Mouse (Mus musculus) CH12.LX (cell line): Measurements from ENCODE around the gene Camkk2. TPM values are rescaled to one million over a fixed set of nuclear protein-coding genes. Genes with fewer than 3 reads are reported as not detected.

Experiments used
- DNase-seq: peaks from one replicate; pipeline ENCODE4 v3.0.0-alpha.2; 2013; ENCODE audit errors: extremely low read depth
- H3K27ac ChIP-seq: 2 replicates; pipeline ENCODE4 v1.5.1; 2012; ENCODE audit warnings: low read depth, mild to moderate bottlenecking, control low read depth, moderate library complexity; ENCODE audit not compliant: insufficient read depth
- H3K27me3 ChIP-seq: replicated peaks from 2 replicates; pipeline ENCODE3; 2012; ENCODE audit warnings: inconsistent platforms
- H3K36me3 ChIP-seq, 2 experiments: replicated peaks in 1 of 2; 2 replicates each; pipeline versions ENCODE3 to v1.6.1; 2012; ENCODE audit warnings: inconsistent platforms in 1 of 2, low read length in 1 of 2, mild to moderate bottlenecking in 1 of 2, mixed read lengths in 1 of 2, moderate library complexity in 1 of 2; ENCODE audit not compliant: control insufficient read depth in 1 of 2, insufficient read depth in 1 of 2
- H3K4me1 ChIP-seq, 2 experiments: 2 replicates each; pipeline ENCODE4 v1.6.1; 2012; ENCODE audit warnings: inconsistent platforms in 1 of 2, moderate library complexity in 1 of 2; ENCODE audit not compliant: insufficient read depth in 2 of 2, control insufficient read depth in 1 of 2
- H3K4me2 ChIP-seq: 2 replicates; pipeline ENCODE4 v1.6.1; 2012; ENCODE audit warnings: low read depth, mild to moderate bottlenecking, control low read depth; ENCODE audit not compliant: poor library complexity, insufficient read depth, severe bottlenecking
- H3K4me3 ChIP-seq, 3 experiments: fragments of 150-350 bp in 1 of 3; sonication (generic) in 1 of 3; replicated peaks in 1 of 3; 2 replicates each; pipeline versions ENCODE3 to v1.5.1; 2011 to 2012; ENCODE audit warnings: low read depth in 2 of 3, low read length in 2 of 3, mild to moderate bottlenecking in 2 of 3, moderate library complexity in 2 of 3, control low read depth in 1 of 3, improper control_type of control experiment in 1 of 3, inconsistent platforms in 1 of 3, mixed read lengths in 1 of 3; ENCODE audit not compliant: poor library complexity in 1 of 3
- H3K79me2 ChIP-seq: replicated peaks from 2 replicates; pipeline ENCODE4 v1.6.1; 2012; ENCODE audit warnings: mild to moderate bottlenecking, moderate library complexity; ENCODE audit not compliant: control insufficient read depth, poor library complexity, insufficient read depth, severe bottlenecking; ENCODE audit errors: extremely low read depth
- H3K9ac ChIP-seq: 2 replicates; pipeline ENCODE4 v1.6.1; 2012; ENCODE audit warnings: low read depth, mild to moderate bottlenecking, control low read depth, moderate library complexity; ENCODE audit not compliant: insufficient read depth
- H3K9me3 ChIP-seq: replicated peaks from 2 replicates; pipeline ENCODE3; 2012; ENCODE audit warnings: low read length, inconsistent platforms, mixed read lengths
- BHLHE40 ChIP-seq: IDR thresholded peaks from 2 replicates; pipeline ENCODE4 v1.6.1; 2011; ENCODE audit warnings: mild to moderate bottlenecking, low read depth, low read length, improper control_type of control experiment
- CHD2 ChIP-seq: IDR thresholded peaks from 2 replicates; pipeline ENCODE4 v1.6.1; 2011; ENCODE audit warnings: low read length, improper control_type of control experiment
- CTCF ChIP-seq, 2 experiments: IDR thresholded peaks in 1 of 2; conservative IDR thresholded peaks in 1 of 2; 2 replicates each; pipeline ENCODE4 v1.5.1; 2011 to 2012; ENCODE audit warnings: low read depth in 2 of 2, low read length in 2 of 2, improper control_type of control experiment in 1 of 2, inconsistent platforms in 1 of 2, mild to moderate bottlenecking in 1 of 2, moderate library complexity in 1 of 2
- E2F4 ChIP-seq: IDR thresholded peaks from 2 replicates; pipeline ENCODE4 v1.6.1; 2011; ENCODE audit warnings: low read depth, low read length, improper control_type of control experiment; ENCODE audit not compliant: insufficient replicate concordance
- ELF1 ChIP-seq: IDR thresholded peaks from 2 replicates; pipeline ENCODE4 v1.6.1; 2014; ENCODE audit warnings: low read depth, mild to moderate bottlenecking, inconsistent platforms, low read length, improper control_type of control experiment
- EP300 ChIP-seq: IDR thresholded peaks from 2 replicates; pipeline ENCODE4 v1.6.1; 2011; ENCODE audit warnings: low read length, improper control_type of control experiment
- HCFC1 ChIP-seq: IDR thresholded peaks from 2 replicates; pipeline ENCODE4 v1.6.1; 2012; ENCODE audit warnings: low read depth, mild to moderate bottlenecking, inconsistent platforms, low read length, improper control_type of control experiment
- IRF4 ChIP-seq: IDR thresholded peaks from 2 replicates; pipeline ENCODE4 v1.6.1; 2014; ENCODE audit warnings: low read depth, mild to moderate bottlenecking, inconsistent platforms, low read length, improper control_type of control experiment
- KAT2A ChIP-seq: IDR thresholded peaks from 2 replicates; pipeline ENCODE4 v1.6.1; 2012; ENCODE audit warnings: low read length, improper control_type of control experiment, inconsistent platforms; ENCODE audit not compliant: insufficient replicate concordance
- MAX ChIP-seq: IDR thresholded peaks from 2 replicates; pipeline ENCODE4 v1.6.1; 2011; ENCODE audit warnings: low read length, improper control_type of control experiment
- NELFE ChIP-seq: IDR thresholded peaks from 2 replicates; pipeline ENCODE4 v1.6.1; 2011; ENCODE audit warnings: low read depth, low read length, improper control_type of control experiment
- POLR2A ChIP-seq: IDR thresholded peaks from 2 replicates; pipeline ENCODE4 v1.6.1; 2011; ENCODE audit warnings: low read depth, mild to moderate bottlenecking, improper control_type of control experiment, low read length
- POLR2AphosphoS2 ChIP-seq: IDR thresholded peaks from 2 replicates; pipeline ENCODE4 v1.6.1; 2011; ENCODE audit warnings: low read depth, low read length, improper control_type of control experiment
- RAD21 ChIP-seq: IDR thresholded peaks from 2 replicates; pipeline ENCODE4 v1.6.1; 2011; ENCODE audit warnings: low read depth, mild to moderate bottlenecking, low read length, improper control_type of control experiment, moderate library complexity
- RCOR1 ChIP-seq: conservative IDR thresholded peaks from 2 replicates; pipeline ENCODE4 v1.6.1; 2012; ENCODE audit warnings: low read depth, mild to moderate bottlenecking, inconsistent platforms, low read length, improper control_type of control experiment
- SIN3A ChIP-seq: IDR thresholded peaks from 2 replicates; pipeline ENCODE4 v1.6.1; 2012; ENCODE audit warnings: low read length, improper control_type of control experiment, inconsistent platforms
- TBP ChIP-seq: conservative IDR thresholded peaks from 2 replicates; pipeline ENCODE4 v1.6.1; 2011; ENCODE audit warnings: low read depth, low read length, improper control_type of control experiment
- TCF12 ChIP-seq: IDR thresholded peaks from 2 replicates; pipeline ENCODE4 v1.6.1; 2014; ENCODE audit warnings: low read depth, mild to moderate bottlenecking, inconsistent platforms, low read length, improper control_type of control experiment
- UBTF ChIP-seq: IDR thresholded peaks from 2 replicates; pipeline ENCODE4 v1.6.1; 2012; ENCODE audit warnings: low read depth, mild to moderate bottlenecking, inconsistent platforms, low read length, improper control_type of control experiment, moderate library complexity
- USF2 ChIP-seq: conservative IDR thresholded peaks from 2 replicates; pipeline ENCODE4 v1.6.1; 2011; ENCODE audit warnings: low read depth, low read length, improper control_type of control experiment
- dilution Hi-C: fragments of 300-500 bp; cut with MboI; formaldehyde crosslinking; loops from 2 replicates; pipeline ENCODE4 v1.14.3; 2020; ENCODE audit warnings: low sequenced_read_pairs; ENCODE audit not compliant: extremely low pct_unique_long_range_greater_than_20kb, extremely low pct_ligation_motif_present
- in situ Hi-C: fragments of 300-500 bp; cut with MboI; formaldehyde crosslinking; loops from 3 replicates; pipeline ENCODE4 v1.14.3; 2019; ENCODE audit warnings: low sequenced_read_pairs, low pct_ligation_motif_present, low pct_unique_long_range_greater_than_20kb, mixed read lengths
- polyA plus RNA-seq: library from polyadenylated mRNA; unstranded; fragments of >175 nt; gene quantifications from 2 replicates; pipeline ENCODE4 v1.2.1, GENCODE M21; 2012; ENCODE audit warnings: low read depth; ENCODE audit not compliant: insufficient read length
- total RNA-seq, 2 experiments: library from RNA; depleted of rRNA; stranded (reverse); fragments of 300-350 nt in 1 of 2; fragments of >200 nt in 1 of 2; gene quantifications; 2 replicates each; pipeline ENCODE4 v1.2.3; 2012 to 2014

Gene Camkk2
- total and polyA plus RNA-seq, 3 experiments, result 8.6 to 12.7 (median 12.3) TPM

DNA sequence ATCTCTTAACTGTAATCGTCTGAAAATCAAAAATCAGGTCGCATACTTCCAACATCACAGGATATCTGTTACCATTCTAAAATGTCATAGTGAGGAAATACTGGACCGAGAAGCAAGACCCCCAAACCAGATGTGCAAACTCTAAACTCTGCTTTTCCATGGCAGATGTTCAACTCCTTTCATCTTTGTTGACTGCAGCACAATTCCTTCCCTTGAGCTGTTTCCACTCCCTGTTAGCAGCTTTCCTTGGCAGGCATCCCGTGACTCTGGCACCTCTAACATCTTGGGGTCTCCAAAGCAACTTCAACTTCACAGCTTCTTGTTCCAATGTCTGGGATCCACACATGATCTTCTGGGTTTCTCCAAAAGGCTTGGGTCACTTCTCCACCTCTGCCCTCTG is 91.8 kb downstream of the Camkk2 start (continued):
- no peak for TF ChIP-seq HCFC1

- Histone ChIP-seq H3K27me3 (no peaks in the 10 kb centered on the region), H3K9me3 (no peaks in the 10 kb centered on the region), H3K36me3 (peaks cover 0 to 2% of the 10 kb centered on the region in 2 experiments), H3K79me2 (no peaks in the 10 kb centered on the region), H3K4me2 (no peak overlapping the region; the same call in 1 of the 2 replicates), H3K27ac (no peak overlapping the region), H3K9ac (peak overlapping the region; percentile 42; the same call in 1 of the 2 replicates), H3K4me3 (no peak overlapping the region), H3K4me1 (peaks cover 7 to 16% of the 10 kb centered on the region in 2 experiments)
- peak; percentile 35 for DNase-seq
- dilution Hi-C loops (no loop called here), in situ Hi-C loops (no loop called here)
- TF ChIP-seq CHD2 (no peak), POLR2A (peak; percentile 49), NELFE (0 out of 2 replicates have a peak, but pooled peaks have one; percentile 4), TCF12 (peak; percentile 38; the same call in 1 of the 2 replicates), SIN3A (0 out of 2 replicates have a peak, but pooled peaks have one; percentile 16), UBTF (no peak), BHLHE40 (no peak), EP300 (peak; percentile 56; the same call in 1 of the 2 replicates), MAX (0 out of 2 replicates have a peak, but pooled peaks have one; percentile 5), ELF1 (peak; percentile 83), KAT2A (no peak), IRF4 (peak; percentile 75), E2F4 (no peak), RCOR1 (no peak)
These were observed 95.3 kb downstream of the Camkk2 start for GRCm38 (mm10) chr5:122683926-122684325.

DNA sequence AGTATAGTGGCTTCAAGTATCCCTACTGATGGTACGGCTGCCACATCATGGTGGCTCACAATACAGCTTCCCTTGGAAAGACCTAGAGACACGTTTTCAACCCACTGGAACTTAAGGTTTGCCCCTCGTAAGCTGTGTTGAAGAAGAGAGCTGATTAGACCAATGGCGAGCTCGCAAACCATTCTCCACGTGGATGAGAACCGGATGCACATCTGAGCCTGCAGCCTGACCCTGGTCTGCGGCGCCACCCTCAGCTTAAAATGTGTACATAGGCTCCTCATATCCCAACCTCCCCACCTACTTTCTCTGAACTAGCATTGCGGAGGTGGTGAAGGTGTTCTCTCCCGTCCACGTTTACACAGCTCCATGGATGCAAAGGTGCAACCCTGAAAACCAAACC is 97.9 kb downstream of the Camkk2 start:
- H3K36me3 ChIP-seq, result peaks cover 0 to 2% of the 10 kb centered on the region in 2 experiments
- H3K27me3 ChIP-seq, result no peaks in the 10 kb centered on the region
- TF ChIP-seq TBP (no peak), POLR2AphosphoS2 (no peak), RAD21 (peak; percentile 2; the same call in 1 of the 2 replicates), CTCF (conservative IDR thresholded peaks at IDR 0.05 in 1 of 2, IDR thresholded peaks at IDR 0.05 in 1 of 2; ENCODE audit: low read depth in 2 of 2, low read length in 2 of 2) (peak in 1 of 2 experiments; percentile 6; a peak in 1 of 4 replicates), USF2 (no peak)
- no peak overlapping the region for H3K4me2 ChIP-seq
- no peak for DNase-seq
- dilution Hi-C loops (no loop called here), in situ Hi-C loops (no loop called here)
- no peaks in the 10 kb centered on the region for H3K9me3 ChIP-seq
- no peak overlapping the region for H3K4me3 ChIP-seq
- H3K4me1 ChIP-seq, result peaks cover 7 to 16% of the 10 kb centered on the region in 2 experiments
- no peak overlapping the region for H3K27ac ChIP-seq
- H3K9ac ChIP-seq, result no peak overlapping the region
- no peaks in the 10 kb centered on the region for H3K79me2 ChIP-seq

Other genes with a start within 250 kb of the Camkk2 start
- gene Ift81, start 164.9 kb downstream of the Camkk2 start, total RNA-seq (2012; rRNA removed), result 3.4 and 5.0 TPM in 2 replicates
- gene Ift81, start 164.9 kb downstream of the Camkk2 start, total RNA-seq (2014; rRNA removed), result 4.1 and 6.4 TPM in 2 replicates
- gene Ift81, start 164.9 kb downstream of the Camkk2 start, polyA plus RNA-seq, result 3.1 and 3.9 TPM in 2 replicates
- gene P2rx7, start 135.5 kb downstream of the Camkk2 start, total RNA-seq (2012; rRNA removed), result 0.59 and 0.76 TPM in 2 replicates
- 1.4 and 1.5 TPM in 2 replicates for gene P2rx7, start 135.5 kb downstream of the Camkk2 start, total RNA-seq (2014; rRNA removed)
- gene P2rx7, start 135.5 kb downstream of the Camkk2 start, polyA plus RNA-seq, result 1.5 and 1.8 TPM in 2 replicates
- 8.2 and 11.0 TPM in 2 replicates for gene P2rx4, start 71.9 kb downstream of the Camkk2 start, total RNA-seq (2012; rRNA removed)
- gene P2rx4, start 71.9 kb downstream of the Camkk2 start, total RNA-seq (2014; rRNA removed), result 7.9 and 9.1 TPM in 2 replicates
- 15.0 and 16.7 TPM in 2 replicates for gene P2rx4, start 71.9 kb downstream of the Camkk2 start, polyA plus RNA-seq
- 236 and 252 TPM in 2 replicates for gene Anapc5, start 41.9 kb upstream of the Camkk2 start, total RNA-seq (2012; rRNA removed)
- 247 and 258 TPM in 2 replicates for gene Anapc5, start 41.9 kb upstream of the Camkk2 start, total RNA-seq (2014; rRNA removed)
- 261 and 280 TPM in 2 replicates for gene Anapc5, start 41.9 kb upstream of the Camkk2 start, polyA plus RNA-seq
- gene Rnf34, start 70.6 kb upstream of the Camkk2 start, total RNA-seq (2012; rRNA removed), result 17.2 and 18.4 TPM in 2 replicates
- gene Rnf34, start 70.6 kb upstream of the Camkk2 start, total RNA-seq (2014; rRNA removed), result 24.1 and 24.6 TPM in 2 replicates
- gene Rnf34, start 70.6 kb upstream of the Camkk2 start, polyA plus RNA-seq, result 29.1 and 30.8 TPM in 2 replicates
- 80.1 and 87.1 TPM in 2 replicates for gene Kdm2b, start 210.4 kb upstream of the Camkk2 start, total RNA-seq (2012; rRNA removed)
- 69.3 and 76.7 TPM in 2 replicates for gene Kdm2b, start 210.4 kb upstream of the Camkk2 start, total RNA-seq (2014; rRNA removed)
- 120 and 138 TPM in 2 replicates for gene Kdm2b, start 210.4 kb upstream of the Camkk2 start, polyA plus RNA-seq
- gene Orai1, start 235.7 kb upstream of the Camkk2 start, total RNA-seq (2012; rRNA removed), result 17.8 and 18.6 TPM in 2 replicates
- gene Orai1, start 235.7 kb upstream of the Camkk2 start, total RNA-seq (2014; rRNA removed), result 14.6 and 17.4 TPM in 2 replicates
- 23.1 and 27.7 TPM in 2 replicates for gene Orai1, start 235.7 kb upstream of the Camkk2 start, polyA plus RNA-seq